Mouse (Mus musculus): Measurements from ENCODE around the gene Hs3st5. TPM values are rescaled to one million over a fixed set of nuclear protein-coding genes. Genes with fewer than 3 reads are reported as not detected.
"Not testable (repeated sequence)": the region's sequence is repeated elsewhere in the genome, so short reads cannot be mapped to it uniquely, and the experiment has no call there.

Gene Hs3st5
- total and polyA plus RNA-seq, 2 experiments from 2014 or later = 33.8 to 62.1 TPM

GRCm38 (mm10) chr10:36556128-36556527, 49.5 kb downstream of the Hs3st5 start:
- no peak overlapping the region for H3K27ac ChIP-seq
- no peak overlapping the region for H3K4me3 ChIP-seq (ENCODE audit: low read length)
- no peaks in the 10 kb centered on the region for H3K4me1 ChIP-seq (ENCODE audit: insufficient read depth, low read length)
- DNase-seq (ENCODE audit: low spot score) (no peak), ATAC-seq (no peak)
- H3K27me3 ChIP-seq (ENCODE audit: insufficient read depth, low read length) = no peaks in the 10 kb centered on the region
- no peak for TF ChIP-seq CTCF (IDR thresholded peaks at IDR 0.05; ENCODE audit: low read depth)
- no peaks in the 10 kb centered on the region for H3K9me3 ChIP-seq (ENCODE audit: low read length)
- no peak overlapping the region for H3K9ac ChIP-seq (replicated peaks; ENCODE audit: low read length)
- no peak overlapping the region for H3K4me2 ChIP-seq (ENCODE audit: low read depth, low read length)
- no peaks in the 10 kb centered on the region for H3K36me3 ChIP-seq (ENCODE audit: insufficient read depth, low read length)
- 54% methylated on average over 2 of the region's 2 CpGs for WGBS

DNA sequence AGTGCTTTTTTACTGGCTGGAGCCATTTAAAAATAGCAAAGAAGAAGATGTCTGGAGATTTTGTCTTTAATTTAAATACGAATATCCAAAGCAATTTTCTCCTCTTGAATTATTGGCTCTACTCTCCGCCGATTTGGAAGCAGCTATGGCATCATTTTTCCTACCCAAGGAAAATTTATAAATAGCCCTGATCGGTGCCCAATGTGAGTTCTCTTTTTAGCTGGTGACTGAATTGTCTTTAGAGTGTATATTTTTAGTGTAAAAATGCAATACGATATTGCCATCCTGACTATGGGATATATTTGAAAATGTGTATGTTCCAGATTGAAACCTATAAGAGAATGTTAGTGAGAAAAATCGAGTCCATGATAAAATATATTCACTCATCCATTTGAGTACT, 51.1 kb downstream of the Hs3st5 start:
- TF ChIP-seq CTCF (IDR thresholded peaks at IDR 0.05; ENCODE audit: low read depth) = no peak
- H3K27ac ChIP-seq = no peak overlapping the region
- no peaks in the 10 kb centered on the region for H3K4me1 ChIP-seq (ENCODE audit: insufficient read depth, low read length)
- ATAC-seq = no peak
- 85% methylated on average over 6 of the region's 6 CpGs for WGBS
- H3K9me3 ChIP-seq (ENCODE audit: low read length) = no peaks in the 10 kb centered on the region
- H3K4me2 ChIP-seq (ENCODE audit: low read depth, low read length) = no peak overlapping the region
- H3K36me3 ChIP-seq (ENCODE audit: insufficient read depth, low read length) = no peaks in the 10 kb centered on the region
- DNase-seq (ENCODE audit: low spot score) = no peak
- no peak overlapping the region for H3K9ac ChIP-seq (replicated peaks; ENCODE audit: low read length)
- no peak overlapping the region for H3K4me3 ChIP-seq (ENCODE audit: low read length)
- no peaks in the 10 kb centered on the region for H3K27me3 ChIP-seq (ENCODE audit: insufficient read depth, low read length)

GRCm38 (mm10) chr10:36558736-36559135, 52.1 kb downstream of the Hs3st5 start:
- 84% methylated on average over 5 of the region's 5 CpGs for WGBS
- H3K4me3 ChIP-seq (ENCODE audit: low read length) = no peak overlapping the region
- H3K9ac ChIP-seq (replicated peaks; ENCODE audit: low read length) = no peak overlapping the region
- H3K27ac ChIP-seq = no peak overlapping the region
- no peaks in the 10 kb centered on the region for H3K9me3 ChIP-seq (ENCODE audit: low read length)
- no peak for ATAC-seq
- no peak overlapping the region for H3K4me2 ChIP-seq (ENCODE audit: low read depth, low read length)
- TF ChIP-seq CTCF (IDR thresholded peaks at IDR 0.05; ENCODE audit: low read depth) = no peak
- no peaks in the 10 kb centered on the region for H3K4me1 ChIP-seq (ENCODE audit: insufficient read depth, low read length)
- DNase-seq (ENCODE audit: low spot score) = no peak
- no peaks in the 10 kb centered on the region for H3K36me3 ChIP-seq (ENCODE audit: insufficient read depth, low read length)
- no peaks in the 10 kb centered on the region for H3K27me3 ChIP-seq (ENCODE audit: insufficient read depth, low read length)

DNA sequence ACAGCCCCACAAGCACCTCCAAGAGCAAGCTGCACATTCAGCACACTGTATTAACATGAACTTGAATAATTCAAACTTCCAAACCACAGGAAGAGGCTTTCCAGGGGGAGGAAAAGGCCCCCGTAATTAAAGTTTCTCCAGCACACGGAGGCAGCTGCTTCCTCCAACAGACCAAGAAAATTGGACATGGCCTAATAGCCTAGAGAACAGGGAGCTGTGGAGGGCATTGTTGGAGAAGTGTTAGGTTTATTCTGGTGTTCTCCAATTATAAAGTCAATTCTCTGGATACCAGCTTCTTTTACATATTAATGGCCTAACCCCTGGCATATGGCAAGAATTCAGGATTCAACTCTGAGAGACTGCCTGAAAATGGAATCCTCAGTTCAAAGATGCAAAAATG, 60.6 kb downstream of the Hs3st5 start:
- peak; percentile 12 for DNase-seq (ENCODE audit: low spot score)

DNA sequence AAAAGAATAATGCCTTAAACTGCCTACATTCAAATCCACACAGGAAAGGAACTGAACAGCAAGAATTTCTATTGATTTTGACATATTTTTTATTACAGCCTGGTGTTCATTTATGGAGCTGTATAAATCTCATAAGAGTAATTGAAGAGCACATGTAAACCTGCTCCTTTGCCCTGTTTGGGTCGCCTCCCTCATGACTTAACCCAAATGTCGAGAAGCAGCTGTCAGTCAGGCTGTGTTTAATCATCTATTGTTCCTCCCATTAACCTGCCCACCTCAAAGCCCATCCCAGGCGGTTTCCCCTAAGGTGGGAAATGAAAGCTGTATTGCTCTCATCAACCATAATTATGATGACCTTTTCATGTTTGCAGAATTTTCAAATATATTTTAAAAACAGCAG, 65.9 kb downstream of the Hs3st5 start:
- no peaks in the 10 kb centered on the region for H3K27me3 ChIP-seq (ENCODE audit: insufficient read depth, low read length)
- H3K9ac ChIP-seq (replicated peaks; ENCODE audit: low read length) = no peak overlapping the region
- ATAC-seq (no peak), DNase-seq (ENCODE audit: low spot score) (no peak)
- no peak for TF ChIP-seq CTCF (IDR thresholded peaks at IDR 0.05; ENCODE audit: low read depth)
- WGBS = 58% methylated on average over 3 of the region's 3 CpGs
- no peak overlapping the region for H3K4me3 ChIP-seq (ENCODE audit: low read length)
- H3K36me3 ChIP-seq (ENCODE audit: insufficient read depth, low read length) = no peaks in the 10 kb centered on the region
- no peak overlapping the region for H3K27ac ChIP-seq
- H3K4me1 ChIP-seq (ENCODE audit: insufficient read depth, low read length) = no peaks in the 10 kb centered on the region
- no peak overlapping the region for H3K4me2 ChIP-seq (ENCODE audit: low read depth, low read length)
- no peaks in the 10 kb centered on the region for H3K9me3 ChIP-seq (ENCODE audit: low read length)

More for the DNA sequence above, 60.6 kb downstream of the Hs3st5 start:
- no peak for ATAC-seq
- H3K4me1 ChIP-seq (ENCODE audit: insufficient read depth, low read length) = no peaks in the 10 kb centered on the region
- no peaks in the 10 kb centered on the region for H3K27me3 ChIP-seq (ENCODE audit: insufficient read depth, low read length)
- WGBS = 19% methylated on average over 2 of the region's 2 CpGs
- no peak overlapping the region for H3K4me2 ChIP-seq (ENCODE audit: low read depth, low read length)
- no peaks in the 10 kb centered on the region for H3K9me3 ChIP-seq (ENCODE audit: low read length)
- H3K27ac ChIP-seq = no peak overlapping the region
- TF ChIP-seq CTCF (IDR thresholded peaks at IDR 0.05; ENCODE audit: low read depth) = no peak
- H3K4me3 ChIP-seq (ENCODE audit: low read length) = no peak overlapping the region
- no peak overlapping the region for H3K9ac ChIP-seq (replicated peaks; ENCODE audit: low read length)
- H3K36me3 ChIP-seq (ENCODE audit: insufficient read depth, low read length) = no peaks in the 10 kb centered on the region

DNA sequence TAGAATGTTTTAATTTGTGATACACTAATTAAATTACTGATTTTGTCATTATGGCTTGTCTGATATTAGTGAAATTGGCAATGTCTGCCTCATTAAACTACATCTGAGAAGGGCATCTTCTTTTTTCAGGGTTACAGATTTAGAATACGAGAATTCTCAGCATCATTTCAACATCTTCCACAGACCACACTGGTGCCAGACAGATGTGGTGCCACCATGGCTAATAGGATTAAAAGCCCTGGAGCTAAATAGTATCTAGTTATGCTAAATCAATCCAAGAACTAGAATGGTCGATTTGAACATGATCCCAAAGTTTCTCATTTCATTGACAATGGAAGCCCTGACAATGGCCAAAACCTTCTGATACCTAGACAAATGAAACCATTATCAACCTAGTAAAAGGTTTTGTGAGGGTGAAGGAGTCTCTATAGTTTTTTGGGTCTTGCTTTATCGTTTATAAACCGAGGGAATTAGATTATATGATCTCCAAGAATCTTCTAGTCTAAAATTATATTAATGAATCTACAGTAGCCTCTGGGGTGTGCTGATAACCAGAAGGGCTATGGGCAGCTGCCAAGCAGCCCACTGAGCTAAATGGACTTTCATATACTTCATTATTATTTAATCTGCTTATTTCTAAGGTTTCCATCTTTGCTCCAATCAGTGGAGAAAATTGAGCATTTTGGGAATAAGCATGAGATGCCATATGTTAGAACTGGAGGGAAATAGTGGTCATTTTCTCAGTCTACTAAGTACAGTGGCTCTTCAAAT, 71.9 kb downstream of the Hs3st5 start:
- DNase-seq (ENCODE audit: low spot score) (no peak), ATAC-seq (no peak)
- H3K36me3 ChIP-seq (ENCODE audit: insufficient read depth, low read length) = no peaks in the 10 kb centered on the region
- no peak overlapping the region for H3K27ac ChIP-seq
- no peaks in the 10 kb centered on the region for H3K9me3 ChIP-seq (ENCODE audit: low read length)
- no peak overlapping the region for H3K9ac ChIP-seq (replicated peaks; ENCODE audit: low read length)
- no peaks in the 10 kb centered on the region for H3K27me3 ChIP-seq (ENCODE audit: insufficient read depth, low read length)
- H3K4me2 ChIP-seq (ENCODE audit: low read depth, low read length) = no peak overlapping the region
- no peak for TF ChIP-seq CTCF (IDR thresholded peaks at IDR 0.05; ENCODE audit: low read depth)
- 54% methylated on average over 4 of the region's 4 CpGs for WGBS
- H3K4me3 ChIP-seq (ENCODE audit: low read length) = no peak overlapping the region
- H3K4me1 ChIP-seq (ENCODE audit: insufficient read depth, low read length) = no peaks in the 10 kb centered on the region

- TF ChIP-seq CTCF (IDR thresholded peaks at IDR 0.05; ENCODE audit: low read depth) = no peak
- Histone ChIP-seq H3K9ac (replicated peaks; ENCODE audit: low read length) (no peak overlapping the region), H3K4me3 (ENCODE audit: low read length) (no peak overlapping the region), H3K4me2 (ENCODE audit: low read depth, low read length) (no peak overlapping the region), H3K27me3 (ENCODE audit: insufficient read depth, low read length) (no peaks in the 10 kb centered on the region), H3K9me3 (ENCODE audit: low read length) (no peaks in the 10 kb centered on the region), H3K4me1 (ENCODE audit: insufficient read depth, low read length) (no peaks in the 10 kb centered on the region), H3K36me3 (ENCODE audit: insufficient read depth, low read length) (no peaks in the 10 kb centered on the region), H3K27ac (no peak overlapping the region)
- DNase-seq (ENCODE audit: low spot score) (no peak), ATAC-seq (no peak)
- 52% methylated on average over 1 of the region's 1 CpGs for WGBS
Measured at GRCm38 (mm10) chr10:36610400-36610799, 103.8 kb downstream of the Hs3st5 start.

- H3K27me3 ChIP-seq (ENCODE audit: insufficient read depth, low read length); H3K9ac ChIP-seq (replicated peaks; ENCODE audit: low read length); DNase-seq (ENCODE audit: low spot score); H3K4me2 ChIP-seq (ENCODE audit: low read depth, low read length); H3K36me3 ChIP-seq (ENCODE audit: insufficient read depth, low read length); ATAC-seq; H3K9me3 ChIP-seq (ENCODE audit: low read length); H3K4me3 ChIP-seq (ENCODE audit: low read length); H3K27ac ChIP-seq; H3K4me1 ChIP-seq (ENCODE audit: insufficient read depth, low read length): not testable (repeated sequence)
- 40% methylated on average over 1 of the region's 1 CpGs for WGBS
Measured at GRCm38 (mm10) chr10:36611415-36611814, 104.8 kb downstream of the Hs3st5 start.

Data from hindbrain, postnatal 0 days (tissue).